Mouse (Mus musculus): ENCODE measurements around the gene Odaph.

DNA sequence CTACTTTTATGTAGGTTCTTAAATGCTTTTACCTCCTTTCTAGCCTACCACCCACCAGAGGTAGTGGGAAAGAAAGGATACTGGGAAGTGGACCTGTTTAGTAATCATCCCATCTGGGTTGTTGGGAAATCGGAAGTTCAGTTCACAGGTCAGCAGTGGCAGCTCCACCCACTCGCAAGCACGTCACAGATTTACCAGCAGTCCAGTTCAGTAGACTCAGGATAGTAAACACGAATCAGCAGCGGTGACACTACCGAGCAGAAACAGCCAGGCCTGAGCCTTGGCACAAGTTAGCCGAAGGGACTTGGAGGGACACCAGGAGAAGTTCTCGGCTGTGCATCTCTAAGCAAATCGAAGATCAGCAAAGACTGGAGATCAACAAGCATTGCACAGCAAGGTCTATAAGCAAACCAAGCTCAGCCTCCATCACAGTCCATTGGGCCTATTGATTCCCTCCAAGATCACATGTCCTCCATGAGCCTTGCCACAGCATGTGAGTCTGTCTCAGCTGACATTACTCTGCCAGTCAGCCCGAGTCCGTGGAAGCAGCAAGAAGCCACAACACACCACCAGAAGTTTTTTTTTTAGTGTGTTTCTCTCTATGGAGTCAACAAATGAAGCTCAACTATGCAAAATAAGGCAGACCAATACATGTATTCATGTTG, 6.0 kb upstream of the Odaph start:
- TF ChIP-seq CTCF (IDR thresholded peaks at IDR 0.05; ENCODE audit: low read depth) (no peak), EP300 (optimal IDR thresholded peaks at IDR 0.05) (no peak)

Data from stomach, postnatal 0 days (tissue).